Mouse (Mus musculus) skeletal muscle tissue, adult 2 months (tissue): ENCODE data around the gene Gm7029.
"Not testable (repeated sequence)": the region's sequence is repeated elsewhere in the genome, so short reads cannot be mapped to it uniquely, and the experiment has no call there.

Experiments used
- DNase-seq: peaks from one replicate; pipeline ENCODE4 v3.0.0-alpha.2; 2012; ENCODE audit warnings: low read depth, low spot score

Gm7029 gene

DNA sequence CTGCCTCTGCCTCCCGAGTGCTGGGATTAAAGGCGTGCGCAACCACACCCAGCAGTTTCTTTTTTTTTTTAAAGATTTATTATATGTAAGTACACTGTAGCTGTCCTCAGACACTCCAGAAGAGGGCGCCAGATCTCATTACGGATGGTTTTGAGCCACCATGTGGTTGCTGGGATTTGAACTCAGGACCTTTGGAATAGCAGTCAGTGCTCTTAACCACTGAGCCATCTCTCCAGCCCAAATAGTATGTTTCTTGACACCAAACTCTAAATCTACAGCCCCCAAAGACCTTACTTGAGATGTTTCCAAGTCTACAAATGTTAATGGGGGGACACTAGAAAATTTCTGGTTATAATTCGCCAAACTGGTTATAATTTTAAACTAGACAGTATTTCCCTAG is 18.3 kb downstream of the Gm7029 start:
- DNase-seq = not testable (repeated sequence)

DNA sequence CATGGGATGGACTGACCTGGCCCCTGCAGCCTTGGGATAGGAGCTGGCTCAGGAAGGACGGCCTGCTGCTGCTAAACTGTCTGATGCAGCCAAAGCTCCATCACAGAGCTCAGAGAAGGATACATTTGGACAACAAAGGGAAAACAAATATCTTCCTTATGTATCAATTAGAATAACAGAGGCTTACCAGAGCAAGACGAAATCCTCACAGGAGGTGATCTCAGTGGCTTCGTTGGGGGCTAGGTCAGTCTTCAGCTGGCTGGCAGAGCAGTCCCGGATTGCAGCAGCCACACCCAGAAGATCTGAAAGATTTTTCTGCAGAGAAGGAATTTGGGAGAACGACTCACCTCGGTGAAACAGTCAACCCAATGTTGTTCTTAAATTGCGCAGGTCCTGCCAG is 18.8 kb downstream of the Gm7029 start:
- DNase-seq = no peak

DNA sequence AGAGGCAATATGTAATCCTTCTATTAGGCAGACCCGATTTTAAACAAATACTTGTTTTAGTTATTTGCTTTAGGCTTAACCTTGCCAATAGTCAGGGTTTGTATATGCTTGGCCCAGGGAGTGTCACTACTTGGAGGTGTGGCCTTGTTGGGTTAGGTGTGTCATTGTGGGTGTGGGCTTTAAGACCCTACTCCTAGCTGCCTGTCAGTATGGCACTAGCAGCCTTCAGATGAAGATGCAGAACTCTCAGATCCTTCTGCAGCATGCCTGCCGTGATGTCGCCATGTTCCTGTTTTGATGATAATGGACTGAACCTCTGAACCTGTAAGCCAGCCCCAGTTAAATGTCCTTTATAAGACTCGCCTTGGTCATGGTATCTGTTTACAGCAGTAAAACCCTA is 19.4 kb downstream of the Gm7029 start:
- not testable (repeated sequence) for DNase-seq

DNA sequence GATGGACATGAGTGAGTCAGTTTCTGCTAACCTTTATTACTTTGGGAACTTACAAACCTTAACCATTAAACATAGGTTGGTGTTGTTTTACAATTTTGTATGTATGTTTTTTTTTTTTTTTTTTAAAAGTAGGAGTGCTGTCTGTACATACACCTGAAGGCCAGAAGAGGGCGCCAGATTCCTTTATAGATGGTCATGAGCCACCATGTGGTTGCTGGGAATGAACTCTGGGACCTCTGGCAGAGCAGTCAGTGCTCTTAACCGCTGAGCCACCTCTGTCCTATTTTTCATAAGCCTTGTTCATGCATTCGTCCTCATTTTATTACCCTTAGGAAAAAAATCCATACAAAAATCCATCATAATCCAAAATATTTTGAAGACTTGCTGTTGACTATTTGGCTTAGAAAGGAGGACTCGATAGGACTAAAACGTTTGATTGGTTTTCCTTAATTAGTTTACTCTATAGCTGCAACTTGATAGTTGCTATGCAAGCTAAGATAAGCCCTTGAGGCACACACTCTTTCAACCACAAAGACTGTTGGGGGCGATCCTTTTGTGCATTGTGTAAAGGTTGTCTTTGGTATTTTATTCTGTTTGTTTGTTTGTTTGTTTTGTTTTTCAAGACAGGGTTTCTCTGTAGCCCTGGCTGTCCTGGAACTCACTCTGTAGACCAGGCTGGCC is 23.6 kb downstream of the Gm7029 start:
- DNase-seq = no peak

DNA sequence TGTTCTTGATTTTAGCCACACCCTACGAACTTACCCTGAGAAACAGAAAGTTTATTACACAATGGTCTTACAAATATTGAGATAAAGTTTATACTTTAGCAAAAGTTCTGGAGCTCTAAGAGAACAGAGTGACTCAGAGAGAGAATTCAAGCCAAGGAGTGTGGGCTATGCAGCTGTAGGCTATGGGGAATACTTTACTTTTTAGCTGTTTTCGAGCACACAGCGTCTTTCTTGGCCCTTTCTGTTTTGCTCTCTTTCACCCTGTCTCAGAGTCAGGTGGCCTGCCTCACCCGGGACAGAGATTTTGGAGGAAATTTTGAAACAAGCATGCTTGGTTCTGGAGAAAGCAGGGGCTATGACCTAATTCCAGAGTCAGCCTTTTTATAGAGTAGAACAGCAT is 24.6 kb downstream of the Gm7029 start:
- DNase-seq = not testable (repeated sequence)

DNA sequence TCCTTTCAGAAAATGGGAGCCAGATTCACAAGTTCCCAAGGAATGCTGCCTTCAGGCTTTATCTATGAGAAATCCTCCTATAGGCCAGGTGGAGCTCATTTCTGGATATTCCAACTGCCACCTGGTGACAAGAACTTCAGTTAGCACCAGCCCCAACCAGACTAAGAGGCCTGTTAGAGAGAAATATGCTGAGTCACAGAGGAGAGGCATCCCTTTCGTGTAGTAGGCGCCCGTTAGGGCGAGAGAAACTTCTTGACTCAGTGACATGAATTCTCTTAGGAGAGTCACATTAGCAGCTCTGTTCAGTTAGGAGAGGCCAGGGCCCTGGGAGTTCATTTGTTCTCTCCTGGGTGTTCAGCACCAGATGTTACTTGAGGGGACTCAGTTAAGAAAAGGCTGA is 26.0 kb downstream of the Gm7029 start:
- no peak for DNase-seq

DNA sequence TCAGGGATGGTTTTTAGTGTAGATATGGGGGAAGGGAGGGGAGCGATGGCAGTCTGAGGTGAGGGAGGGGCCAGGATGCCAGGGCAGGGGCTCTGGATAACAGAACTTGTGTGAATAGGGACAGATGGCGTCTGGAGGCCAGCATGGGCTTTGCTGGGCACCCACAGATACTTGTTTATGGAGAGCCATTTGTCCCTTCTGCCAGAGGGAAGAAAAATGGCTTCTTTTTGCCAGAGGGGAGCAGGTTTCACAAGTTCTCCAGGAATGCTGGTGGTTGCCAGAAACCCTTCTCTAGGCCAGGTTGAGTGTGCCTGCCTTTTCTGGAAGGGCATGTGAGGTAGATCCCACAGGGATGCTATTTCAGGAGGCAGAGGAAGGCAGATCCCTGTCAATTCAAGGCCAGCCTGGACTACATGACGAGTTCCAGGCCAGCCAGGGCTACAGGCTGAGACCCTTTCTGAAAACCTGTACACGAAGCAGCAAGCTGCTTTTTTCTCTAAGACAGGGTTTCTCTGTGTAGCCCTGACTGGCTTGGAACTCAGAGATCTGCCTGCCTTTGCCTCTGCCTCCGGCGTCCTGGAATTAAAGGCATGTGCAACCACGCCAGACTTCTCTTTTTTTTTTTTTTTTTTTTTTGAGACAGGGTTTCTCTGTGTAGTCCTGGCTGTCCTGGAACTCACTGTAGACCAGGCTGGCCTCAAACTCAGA is 26.8 kb downstream of the Gm7029 start:
- no peak for DNase-seq

DNA sequence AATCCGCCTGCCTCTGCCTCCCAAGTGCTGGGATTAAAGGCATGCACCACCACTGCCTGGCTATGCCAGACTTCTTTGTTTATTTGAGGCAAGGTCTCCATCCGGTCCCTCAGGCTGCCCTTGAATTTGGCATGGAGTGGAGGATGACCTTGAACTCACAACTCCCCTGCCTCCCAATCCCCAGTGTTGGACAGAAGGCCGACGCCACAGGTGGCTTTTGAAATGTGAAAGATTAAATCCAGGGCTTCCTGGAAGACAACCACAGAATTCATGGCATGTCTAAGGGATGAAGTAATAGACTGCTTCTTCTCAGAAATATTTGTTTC is 27.3 kb downstream of the Gm7029 start:
- DNase-seq = no peak

DNA sequence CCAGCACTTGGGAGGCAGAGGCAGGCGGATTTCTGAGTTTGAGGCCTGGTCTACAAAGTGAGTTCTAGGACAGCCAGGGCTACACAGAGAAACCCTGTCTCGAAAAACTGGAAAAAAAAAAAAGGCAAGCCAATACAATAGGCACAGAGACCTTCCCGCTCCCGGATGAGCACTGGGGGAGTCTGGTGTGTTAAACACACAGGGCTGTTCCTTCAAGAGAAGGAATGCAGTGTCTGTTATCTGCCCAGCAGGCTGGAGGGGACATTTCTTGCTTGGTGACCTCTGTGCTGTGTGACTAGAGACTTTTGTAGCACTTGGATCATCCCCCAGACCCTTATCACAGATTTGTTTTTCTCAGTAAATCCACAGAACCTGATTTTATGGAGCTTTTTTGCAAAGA is 28.0 kb downstream of the Gm7029 start:
- DNase-seq = no peak

DNA sequence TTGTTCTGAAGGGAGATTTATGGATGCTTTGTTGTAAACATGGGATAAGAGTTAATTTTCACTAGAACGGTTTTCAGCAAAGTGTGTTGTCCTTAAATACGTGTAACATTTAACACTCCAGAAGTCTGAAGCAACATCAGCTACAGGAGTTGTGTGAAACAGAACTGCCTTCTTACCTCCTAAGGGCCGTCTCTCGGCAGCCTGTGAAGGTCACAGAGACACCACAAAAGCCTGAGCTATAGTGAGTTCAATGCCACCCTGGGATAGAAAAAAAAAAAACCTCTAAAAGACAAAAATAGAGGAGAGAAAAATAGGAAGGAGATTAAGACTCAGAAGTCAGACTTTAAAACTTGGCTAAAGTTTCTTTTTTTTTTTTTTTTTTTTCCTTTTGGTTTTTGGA is 28.4 kb downstream of the Gm7029 start:
- no peak for DNase-seq

DNA sequence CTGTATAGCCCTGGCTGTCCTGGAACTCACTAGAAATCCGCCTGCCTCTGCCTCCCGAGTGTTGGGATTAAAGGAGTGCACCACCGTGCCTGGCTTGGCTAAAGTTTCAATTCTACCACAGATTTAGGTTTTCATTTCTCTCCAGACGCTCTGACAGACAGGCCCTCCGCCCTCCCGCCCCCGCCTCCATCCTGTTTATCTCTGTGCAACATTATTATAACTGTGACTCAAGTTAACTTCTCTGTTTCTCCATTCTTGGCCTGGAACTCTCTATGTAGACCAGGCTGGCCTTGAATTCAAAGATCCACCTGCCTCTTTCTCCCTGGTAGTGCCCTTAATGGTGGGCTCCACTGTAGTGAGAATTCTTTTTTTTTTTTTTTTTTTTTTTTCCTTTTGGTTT is 28.9 kb downstream of the Gm7029 start:
- no peak for DNase-seq

DNA sequence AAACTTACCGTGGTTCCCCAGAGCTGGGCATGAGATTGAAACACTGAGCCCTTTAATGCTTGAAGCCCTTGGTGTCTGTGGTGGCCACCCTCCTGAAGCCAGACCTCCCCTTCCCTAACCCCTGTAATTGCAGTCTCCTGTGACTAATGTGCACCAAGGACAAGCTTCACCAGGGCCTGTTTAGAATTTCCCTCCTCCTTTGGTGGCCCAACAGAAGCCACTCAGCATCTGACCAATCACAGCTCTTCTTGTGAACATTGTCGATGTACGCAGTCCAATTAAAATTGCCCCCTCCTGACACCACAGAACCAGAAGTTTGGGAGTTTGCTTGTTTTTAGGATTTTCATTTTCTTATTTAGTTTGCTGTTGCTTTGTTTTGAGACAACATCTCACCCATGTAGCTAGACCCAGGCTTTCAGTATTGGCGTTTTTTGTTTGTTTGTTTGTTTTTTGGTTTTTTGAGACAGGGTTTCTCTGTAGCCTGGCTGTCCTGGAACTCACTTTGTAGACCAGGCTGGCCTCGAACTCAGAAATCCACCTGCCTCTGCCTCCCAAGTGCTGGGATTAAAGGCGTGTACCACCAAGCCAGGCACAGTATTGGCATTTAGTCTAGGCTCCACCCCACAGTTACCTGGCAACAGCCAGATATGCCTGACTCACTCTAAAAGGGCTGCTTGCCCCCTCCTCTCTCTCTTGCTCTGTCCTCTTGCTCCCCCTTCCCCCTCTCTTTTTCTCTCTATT is 30.4 kb downstream of the Gm7029 start:
- not testable (repeated sequence) for DNase-seq

DNA sequence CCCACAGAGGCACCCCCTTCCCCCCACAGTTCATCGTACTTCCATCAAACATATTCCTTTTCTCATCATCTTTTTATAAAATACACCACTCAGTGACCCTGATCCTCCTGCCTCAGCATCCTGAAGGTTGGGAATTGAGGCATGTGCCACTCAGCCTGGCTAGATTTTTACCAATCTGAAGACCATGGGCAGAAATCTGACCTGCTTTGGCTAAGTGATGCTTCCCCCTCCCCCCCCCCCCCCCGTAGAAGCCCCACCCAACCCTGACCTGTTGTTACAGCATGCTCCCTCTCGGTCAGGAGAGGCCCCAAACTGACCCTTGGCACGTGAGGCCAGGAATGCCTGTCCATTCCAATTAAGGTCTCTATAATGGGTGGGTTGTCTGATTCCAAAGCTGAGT is 31.2 kb downstream of the Gm7029 start, which contains the start of gene Platr17:
Gene Platr17 (plus strand): TSS at position 301 of the 400 bp plus-strand sequence.
- DNase-seq = not testable (repeated sequence)

DNA sequence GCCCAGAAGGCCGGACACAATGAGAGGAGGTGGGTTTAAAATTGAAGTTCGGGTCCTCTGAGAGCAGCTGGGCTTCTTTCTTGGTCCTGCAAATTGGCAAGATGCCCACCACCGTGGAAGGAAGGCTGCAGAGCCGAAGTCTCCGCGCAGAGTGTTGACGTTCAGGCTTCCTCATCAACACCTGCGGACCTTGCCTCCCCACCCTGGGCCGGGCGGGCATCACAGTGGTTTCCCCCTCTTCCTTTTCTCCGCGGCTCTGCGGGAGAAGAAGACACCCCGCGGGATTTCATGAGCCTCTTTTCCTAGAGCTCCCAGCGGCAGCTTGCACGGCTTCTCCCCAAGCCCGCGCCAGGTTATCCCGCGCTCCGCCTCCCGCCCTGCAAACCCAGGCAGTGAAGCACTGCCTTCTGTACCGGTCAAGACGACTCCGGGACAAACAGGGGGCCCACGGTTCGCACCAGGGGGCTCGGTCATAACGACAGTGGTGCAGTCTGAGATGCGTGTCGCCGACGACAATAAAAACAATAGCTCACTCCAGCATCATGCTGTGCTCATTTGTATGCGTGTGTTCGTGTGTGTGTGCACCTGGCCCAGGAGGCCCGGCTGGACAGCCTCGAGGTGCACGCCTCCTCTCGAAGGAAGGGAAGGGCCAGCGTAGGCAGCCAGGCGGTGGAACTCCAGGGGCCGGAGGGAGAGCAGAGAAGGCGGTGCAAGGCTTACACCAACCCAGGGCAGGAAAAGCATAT is 34.9 kb downstream of the Gm7029 start:
- no peak for DNase-seq

DNA sequence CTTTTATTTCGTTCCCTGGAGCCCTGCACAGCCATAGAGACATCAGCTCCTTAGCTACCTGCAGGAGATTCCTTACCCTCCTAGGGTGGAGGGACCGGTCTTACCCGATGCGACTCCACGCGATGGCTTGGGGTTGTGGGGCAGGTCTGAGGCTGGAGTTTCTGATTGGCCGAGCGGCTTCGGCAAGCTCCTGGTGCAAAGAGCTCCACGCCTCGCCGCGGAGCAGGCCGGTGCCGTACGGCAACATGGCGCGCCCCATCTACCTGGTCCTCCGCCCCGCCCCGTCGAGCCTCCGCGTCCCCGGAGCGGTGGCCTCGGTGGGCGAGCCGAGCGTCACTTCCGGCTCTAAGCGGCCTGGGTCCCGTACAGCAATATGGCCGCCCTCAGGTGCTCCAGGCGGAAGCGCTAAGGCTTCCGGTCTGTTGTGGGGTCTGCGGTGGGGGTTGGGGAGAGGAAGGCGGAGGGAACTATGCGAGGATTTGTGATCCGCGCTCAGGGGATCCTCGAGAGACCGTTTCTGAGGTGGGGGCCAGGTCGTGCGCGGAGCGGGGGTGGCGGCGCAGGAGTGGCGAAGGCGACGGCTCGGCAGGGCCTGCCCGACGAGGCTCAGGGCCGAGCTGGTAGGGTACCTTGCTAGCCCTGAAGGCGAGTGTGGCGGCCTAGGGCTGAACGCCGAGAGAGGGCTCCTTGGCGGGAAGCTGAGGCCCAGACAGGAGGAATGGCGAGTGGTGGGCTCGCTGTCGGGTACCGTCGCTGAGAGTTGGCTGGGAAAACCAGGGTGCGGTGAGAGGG is 35.6 kb downstream of the Gm7029 start, which contains the start of gene Daxx:
Gene Daxx (plus strand): TSS at position 338 of the 792 bp plus-strand sequence.
- peak; percentile 98 for DNase-seq

DNA sequence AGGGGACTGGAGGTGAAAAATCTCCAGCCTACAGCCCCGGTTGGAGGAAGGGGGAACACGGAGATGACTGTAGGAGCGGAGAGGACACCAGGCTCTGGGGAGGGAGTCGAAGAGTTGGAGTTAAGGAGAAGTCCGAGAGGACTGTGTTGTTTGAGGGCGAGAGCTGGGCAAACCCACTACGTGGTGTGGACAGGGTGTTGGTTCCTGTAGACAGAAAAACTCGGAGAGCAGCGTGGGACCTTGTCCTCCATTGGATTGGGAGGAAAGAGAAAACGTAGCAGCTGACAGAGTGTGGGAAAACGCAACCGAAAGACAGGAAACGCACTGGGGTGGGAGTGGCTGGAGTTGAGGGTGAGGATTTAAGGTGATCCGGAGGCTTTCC is 36.2 kb downstream of the Gm7029 start:
- DNase-seq = no peak

DNA sequence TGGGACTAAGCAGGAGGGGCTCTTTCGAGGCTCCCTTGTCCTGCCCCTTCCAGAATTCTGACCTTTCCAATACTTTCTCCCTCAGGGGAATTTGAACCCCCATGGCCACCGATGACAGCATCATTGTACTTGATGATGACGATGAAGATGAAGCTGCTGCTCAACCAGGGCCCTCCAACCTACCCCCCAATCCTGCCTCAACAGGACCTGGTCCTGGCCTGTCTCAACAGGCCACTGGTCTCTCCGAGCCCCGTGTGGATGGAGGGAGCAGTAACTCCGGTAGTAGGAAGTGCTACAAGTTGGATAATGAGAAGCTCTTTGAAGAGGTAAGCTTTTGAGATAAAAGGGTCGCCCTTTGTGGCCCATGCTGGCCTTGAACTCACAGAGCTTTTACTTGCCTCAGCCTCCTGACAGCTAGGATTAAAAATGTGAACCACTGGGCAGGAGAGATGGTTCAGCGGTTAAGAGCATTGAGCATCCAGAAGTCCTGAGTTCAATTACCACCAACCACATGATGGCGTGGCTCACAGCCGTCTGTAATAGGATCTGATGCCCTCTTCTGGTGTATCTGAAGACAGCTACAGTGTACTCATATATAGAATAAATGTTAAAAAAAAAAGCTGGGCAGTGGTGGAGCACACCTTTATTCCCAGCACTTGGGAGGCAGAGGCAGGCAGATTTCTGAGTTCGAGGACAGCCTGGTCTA is 36.9 kb downstream of the Gm7029 start:
- no peak for DNase-seq

DNA sequence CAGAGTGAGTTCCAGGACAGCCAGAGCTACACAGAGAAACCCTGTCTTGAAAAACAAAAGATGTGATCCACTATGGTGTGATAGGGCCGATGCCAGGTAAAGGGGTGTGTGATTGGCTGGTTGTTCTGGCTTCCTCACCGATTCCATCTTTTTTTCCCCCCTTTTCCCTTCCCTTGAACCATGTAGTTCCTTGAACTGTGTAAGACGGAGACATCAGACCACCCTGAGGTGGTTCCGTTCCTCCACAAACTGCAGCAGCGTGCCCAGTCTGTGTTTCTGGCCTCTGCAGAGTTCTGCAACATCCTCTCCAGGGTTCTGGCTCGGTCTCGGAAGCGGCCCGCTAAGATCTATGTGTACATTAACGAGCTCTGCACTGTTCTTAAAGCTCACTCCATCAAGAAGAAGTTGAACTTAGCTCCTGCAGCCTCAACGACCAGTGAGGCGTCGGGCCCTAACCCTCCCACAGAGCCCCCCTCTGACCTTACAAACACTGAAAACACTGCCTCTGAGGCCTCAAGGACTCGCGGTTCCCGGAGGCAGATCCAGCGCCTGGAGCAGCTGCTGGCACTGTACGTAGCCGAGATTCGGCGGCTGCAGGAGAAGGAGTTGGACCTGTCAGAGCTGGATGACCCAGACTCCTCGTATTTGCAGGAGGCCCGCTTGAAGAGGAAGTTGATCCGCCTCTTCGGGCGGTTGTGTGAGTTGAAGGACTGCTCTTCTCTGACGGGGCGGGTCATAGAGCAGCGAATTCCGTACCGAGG is 37.6 kb downstream of the Gm7029 start:
- DNase-seq = no peak

DNA sequence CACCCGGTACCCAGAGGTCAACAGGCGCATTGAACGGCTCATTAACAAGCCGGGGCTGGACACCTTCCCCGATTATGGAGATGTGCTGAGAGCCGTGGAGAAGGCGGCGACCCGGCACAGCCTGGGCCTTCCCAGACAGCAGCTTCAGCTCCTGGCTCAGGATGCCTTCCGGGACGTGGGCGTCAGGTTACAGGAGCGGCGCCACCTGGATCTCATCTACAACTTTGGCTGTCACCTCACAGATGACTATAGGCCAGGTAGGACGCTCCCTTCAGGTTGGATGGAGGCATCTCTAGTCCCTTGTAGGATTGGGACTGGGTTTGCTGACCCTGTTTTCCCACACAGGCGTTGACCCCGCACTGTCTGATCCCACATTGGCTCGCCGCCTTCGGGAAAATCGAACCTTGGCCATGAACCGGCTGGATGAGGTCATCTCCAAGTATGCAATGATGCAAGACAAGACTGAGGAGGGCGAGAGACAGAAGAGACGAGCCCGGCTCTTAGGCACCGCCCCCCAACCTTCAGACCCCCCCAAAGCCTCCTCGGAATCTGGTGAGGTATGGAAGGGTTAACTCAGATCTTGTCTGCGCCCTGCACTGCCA is 38.3 kb downstream of the Gm7029 start:
- DNase-seq = no peak
